Mouse (Mus musculus): Measurements from ENCODE around the gene Adamtsl1. TPM values are rescaled to one million over a fixed set of nuclear protein-coding genes. Genes with fewer than 3 reads are reported as not detected.

The Adamtsl1 gene
- polyA plus RNA-seq, 1 experiment: 2.7 TPM

- Histone ChIP-seq H3K4me3 (no peak overlapping the region), H3K27me3 (ENCODE audit: control insufficient read depth, insufficient read depth, insufficient read length) (no peaks in the 10 kb centered on the region), H3K4me2 (ENCODE audit: low read depth) (no peak overlapping the region), H3ac (ENCODE audit: control insufficient read depth, insufficient read length) (no peak overlapping the region), H3K36me3 (ENCODE audit: control insufficient read depth, insufficient read depth) (no peaks in the 10 kb centered on the region), H3K79me2 (ENCODE audit: control insufficient read depth, insufficient read depth) (no peaks in the 10 kb centered on the region)
- TF ChIP-seq REST (IDR thresholded peaks at IDR 0.05; ENCODE audit: insufficient read depth, insufficient read length): no peak
- no peak for TF ChIP-seq POLR2AphosphoS2 (IDR thresholded peaks at IDR 0.05; ENCODE audit: insufficient read length, low read depth)
- TF ChIP-seq TCF12 (IDR thresholded peaks at IDR 0.05; ENCODE audit: insufficient read depth, poor library complexity, severe bottlenecking): no peak
- no peak for TF ChIP-seq USF1 (IDR thresholded peaks at IDR 0.05; ENCODE audit: low read depth)
- no peak for TF ChIP-seq CEBPB (IDR thresholded peaks at IDR 0.05; ENCODE audit: insufficient read depth, poor library complexity, severe bottlenecking)
Measured at GRCm38 (mm10) chr4:85672290-85672689, 158.3 kb downstream of the Adamtsl1 start.

DNA sequence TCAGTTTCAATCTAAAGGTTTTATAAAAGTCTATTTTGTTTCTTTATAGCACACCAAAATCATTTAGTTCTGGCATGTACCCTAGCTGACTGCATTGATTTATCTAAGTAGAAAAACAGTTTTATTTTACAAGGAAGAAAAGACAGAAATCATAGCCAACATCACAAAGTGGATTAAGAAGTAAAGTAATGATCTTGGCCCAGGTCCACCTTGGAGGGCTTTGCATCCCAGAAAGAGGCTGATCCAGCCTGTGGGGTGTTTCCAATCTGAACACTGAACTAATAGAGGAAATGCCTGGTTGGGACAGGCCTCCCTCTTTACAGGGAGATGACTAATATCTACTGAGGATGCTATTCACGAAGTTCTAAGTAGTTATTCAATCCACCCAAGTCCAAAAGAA, 163.6 kb downstream of the Adamtsl1 start:
- no peaks in the 10 kb centered on the region for H3K27me3 ChIP-seq (ENCODE audit: control insufficient read depth, insufficient read depth, insufficient read length)
- H3K36me3 ChIP-seq (ENCODE audit: control insufficient read depth, insufficient read depth): no peaks in the 10 kb centered on the region
- H3K4me3 ChIP-seq: no peak overlapping the region
- H3K79me2 ChIP-seq (ENCODE audit: control insufficient read depth, insufficient read depth): no peaks in the 10 kb centered on the region
- TF ChIP-seq TCF3 (IDR thresholded peaks at IDR 0.05; ENCODE audit: insufficient read length, low read depth): no peak
- H3ac ChIP-seq (ENCODE audit: control insufficient read depth, insufficient read length): no peak overlapping the region
- no peak overlapping the region for H3K4me2 ChIP-seq (ENCODE audit: low read depth)

DNA sequence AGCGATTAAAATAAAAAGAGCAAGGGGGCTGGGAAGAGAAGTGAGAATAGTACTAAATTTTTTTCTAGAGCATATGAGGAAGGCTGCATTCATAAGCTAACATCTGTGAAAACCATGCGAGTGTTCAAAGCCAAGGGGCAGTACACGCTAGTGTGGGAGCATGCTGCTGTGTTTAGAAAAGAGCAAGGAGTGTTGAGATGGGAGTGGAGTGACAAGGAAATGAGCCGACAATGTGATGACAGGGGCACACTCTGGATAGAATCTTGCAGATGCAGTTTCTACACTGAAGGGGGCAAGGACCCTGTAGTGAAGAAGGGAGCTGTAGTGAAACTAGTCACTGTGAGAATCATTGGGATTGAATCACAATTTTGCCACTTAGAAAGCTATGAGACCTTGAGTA, 172.2 kb downstream of the Adamtsl1 start:
- Histone ChIP-seq H3K4me3 (no peak overlapping the region), H3K36me3 (ENCODE audit: control insufficient read depth, insufficient read depth) (no peaks in the 10 kb centered on the region), H3K4me2 (ENCODE audit: low read depth) (no peak overlapping the region), H3K27me3 (ENCODE audit: control insufficient read depth, insufficient read depth, insufficient read length) (no peaks in the 10 kb centered on the region), H3K79me2 (ENCODE audit: control insufficient read depth, insufficient read depth) (no peaks in the 10 kb centered on the region), H3ac (ENCODE audit: control insufficient read depth, insufficient read length) (no peak overlapping the region)
- TF ChIP-seq POLR2AphosphoS2 (IDR thresholded peaks at IDR 0.05; ENCODE audit: insufficient read length, low read depth) (no peak), USF1 (IDR thresholded peaks at IDR 0.05; ENCODE audit: low read depth) (no peak), SRF (IDR thresholded peaks at IDR 0.05; ENCODE audit: control insufficient read depth, insufficient read length, low read depth) (no peak), CEBPB (IDR thresholded peaks at IDR 0.05; ENCODE audit: insufficient read depth, poor library complexity, severe bottlenecking) (no peak), MAX (IDR thresholded peaks at IDR 0.05; ENCODE audit: low read depth) (no peak)

DNA sequence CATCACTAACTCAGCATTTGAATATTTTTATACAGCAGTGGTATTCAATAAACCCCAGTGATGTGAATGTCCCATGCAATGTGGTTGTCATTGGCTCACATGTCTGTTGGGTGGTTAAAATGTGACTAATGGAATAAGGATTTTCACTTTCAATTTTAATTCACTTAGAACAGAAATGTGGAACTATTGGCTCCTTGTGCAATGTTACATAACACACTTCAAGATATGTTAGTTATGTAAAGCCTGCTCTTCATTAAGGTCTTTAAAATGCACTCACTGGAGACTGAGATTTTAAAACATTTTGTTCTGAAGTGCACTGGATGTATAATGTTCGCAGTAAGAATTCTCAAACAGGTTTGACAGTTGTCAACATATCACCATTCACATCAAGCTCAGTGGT, 181.3 kb downstream of the Adamtsl1 start:
- TF ChIP-seq CEBPB (IDR thresholded peaks at IDR 0.05; ENCODE audit: insufficient read depth, poor library complexity, severe bottlenecking): no peak
- TF ChIP-seq REST (IDR thresholded peaks at IDR 0.05; ENCODE audit: insufficient read depth, insufficient read length): no peak
- no peak for TF ChIP-seq POLR2AphosphoS2 (IDR thresholded peaks at IDR 0.05; ENCODE audit: insufficient read length, low read depth)
- TF ChIP-seq SRF (IDR thresholded peaks at IDR 0.05; ENCODE audit: control insufficient read depth, insufficient read length, low read depth): no peak
- no peak for TF ChIP-seq USF1 (IDR thresholded peaks at IDR 0.05; ENCODE audit: low read depth)
- no peak for TF ChIP-seq MYOG (IDR thresholded peaks at IDR 0.05; ENCODE audit: control insufficient read depth in 1 of 3, insufficient read depth in 1 of 3, insufficient read length in 2 of 3, low read depth in 2 of 3)
- no peak for TF ChIP-seq POLR2A (IDR thresholded peaks at IDR 0.05; ENCODE audit: insufficient read length, low read depth)
- no peak for TF ChIP-seq TCF3 (IDR thresholded peaks at IDR 0.05; ENCODE audit: insufficient read length, low read depth)
- TF ChIP-seq MAX (IDR thresholded peaks at IDR 0.05; ENCODE audit: low read depth): no peak
- no peak for TF ChIP-seq E2F4 (IDR thresholded peaks at IDR 0.05; ENCODE audit: insufficient read depth)
- no peak for TF ChIP-seq TCF12 (IDR thresholded peaks at IDR 0.05; ENCODE audit: insufficient read depth, poor library complexity, severe bottlenecking)
- TF ChIP-seq MYOD1 (IDR thresholded peaks at IDR 0.05; ENCODE audit: control insufficient read depth in 1 of 3, insufficient read length in 2 of 3, low read depth in 2 of 3): no peak
- no peak overlapping the region for H3ac ChIP-seq (ENCODE audit: control insufficient read depth, insufficient read length)
- no peak overlapping the region for H3K4me2 ChIP-seq (ENCODE audit: low read depth)
- no peaks in the 10 kb centered on the region for H3K79me2 ChIP-seq (ENCODE audit: control insufficient read depth, insufficient read depth)
- H3K27me3 ChIP-seq (ENCODE audit: control insufficient read depth, insufficient read depth, insufficient read length): no peaks in the 10 kb centered on the region
- H3K36me3 ChIP-seq (ENCODE audit: control insufficient read depth, insufficient read depth): no peaks in the 10 kb centered on the region
- no peak overlapping the region for H3K4me3 ChIP-seq

- TF ChIP-seq POLR2A (IDR thresholded peaks at IDR 0.05; ENCODE audit: insufficient read length, low read depth) (no peak), TCF12 (IDR thresholded peaks at IDR 0.05; ENCODE audit: insufficient read depth, poor library complexity, severe bottlenecking) (no peak), TCF3 (IDR thresholded peaks at IDR 0.05; ENCODE audit: insufficient read length, low read depth) (no peak)
- Histone ChIP-seq H3K4me2 (ENCODE audit: low read depth) (no peak overlapping the region), H3K79me2 (ENCODE audit: control insufficient read depth, insufficient read depth) (no peaks in the 10 kb centered on the region), H3ac (ENCODE audit: control insufficient read depth, insufficient read length) (no peak overlapping the region), H3K4me3 (no peak overlapping the region), H3K27me3 (ENCODE audit: control insufficient read depth, insufficient read depth, insufficient read length) (no peaks in the 10 kb centered on the region), H3K36me3 (ENCODE audit: control insufficient read depth, insufficient read depth) (no peaks in the 10 kb centered on the region)
Measured at GRCm38 (mm10) chr4:85707352-85708057, 193.5 kb downstream of the Adamtsl1 start.

DNA sequence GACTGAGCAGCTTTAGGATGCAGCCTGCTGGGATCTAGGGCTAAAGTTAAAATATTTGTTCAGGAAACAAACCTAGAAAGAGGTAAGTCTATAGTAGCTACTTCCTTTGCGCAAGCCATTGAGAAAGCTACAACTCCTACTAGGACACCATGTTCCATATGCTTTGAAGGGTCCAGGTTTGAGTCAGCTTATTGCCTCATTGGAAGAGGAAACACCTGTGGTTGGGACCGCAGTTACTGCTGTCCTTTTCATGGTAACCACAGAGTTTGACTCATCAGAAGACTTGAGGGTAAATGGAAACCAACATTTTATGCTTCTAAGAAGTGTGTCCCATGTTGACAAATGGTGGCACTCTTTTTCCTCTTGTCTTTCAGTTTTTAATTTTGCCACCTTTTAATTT, 195.7 kb downstream of the Adamtsl1 start:
- TF ChIP-seq E2F4 (IDR thresholded peaks at IDR 0.05; ENCODE audit: insufficient read depth) (no peak), POLR2AphosphoS2 (IDR thresholded peaks at IDR 0.05; ENCODE audit: insufficient read length, low read depth) (no peak), SRF (IDR thresholded peaks at IDR 0.05; ENCODE audit: control insufficient read depth, insufficient read length, low read depth) (no peak), MYOD1 (IDR thresholded peaks at IDR 0.05; ENCODE audit: control insufficient read depth in 1 of 3, insufficient read length in 2 of 3, low read depth in 2 of 3) (no peak), TCF12 (IDR thresholded peaks at IDR 0.05; ENCODE audit: insufficient read depth, poor library complexity, severe bottlenecking) (no peak), USF1 (IDR thresholded peaks at IDR 0.05; ENCODE audit: low read depth) (no peak), POLR2A (IDR thresholded peaks at IDR 0.05; ENCODE audit: insufficient read length, low read depth) (no peak), TCF3 (IDR thresholded peaks at IDR 0.05; ENCODE audit: insufficient read length, low read depth) (no peak), MAX (IDR thresholded peaks at IDR 0.05; ENCODE audit: low read depth) (no peak), MYOG (IDR thresholded peaks at IDR 0.05; ENCODE audit: control insufficient read depth in 1 of 3, insufficient read depth in 1 of 3, insufficient read length in 2 of 3, low read depth in 2 of 3) (no peak), CEBPB (IDR thresholded peaks at IDR 0.05; ENCODE audit: insufficient read depth, poor library complexity, severe bottlenecking) (no peak), REST (IDR thresholded peaks at IDR 0.05; ENCODE audit: insufficient read depth, insufficient read length) (no peak)
- no peak overlapping the region for H3K4me3 ChIP-seq
- no peaks in the 10 kb centered on the region for H3K36me3 ChIP-seq (ENCODE audit: control insufficient read depth, insufficient read depth)

More for the DNA sequence above, 195.7 kb downstream of the Adamtsl1 start:
- Histone ChIP-seq H3K79me2 (ENCODE audit: control insufficient read depth, insufficient read depth) (no peaks in the 10 kb centered on the region), H3K27me3 (ENCODE audit: control insufficient read depth, insufficient read depth, insufficient read length) (no peaks in the 10 kb centered on the region), H3K4me2 (ENCODE audit: low read depth) (no peak overlapping the region), H3ac (ENCODE audit: control insufficient read depth, insufficient read length) (no peak overlapping the region)

All from myocyte (in vitro differentiated cells).